Mouse (Mus musculus): Measurements from ENCODE around the gene Cyth1. TPM values are rescaled to one million over a fixed set of nuclear protein-coding genes. Genes with fewer than 3 reads are reported as not detected.

The Cyth1 gene
- total and polyA plus RNA-seq, 3 experiments, result 13.2 to 13.6 TPM; not detected in 1

DNA sequence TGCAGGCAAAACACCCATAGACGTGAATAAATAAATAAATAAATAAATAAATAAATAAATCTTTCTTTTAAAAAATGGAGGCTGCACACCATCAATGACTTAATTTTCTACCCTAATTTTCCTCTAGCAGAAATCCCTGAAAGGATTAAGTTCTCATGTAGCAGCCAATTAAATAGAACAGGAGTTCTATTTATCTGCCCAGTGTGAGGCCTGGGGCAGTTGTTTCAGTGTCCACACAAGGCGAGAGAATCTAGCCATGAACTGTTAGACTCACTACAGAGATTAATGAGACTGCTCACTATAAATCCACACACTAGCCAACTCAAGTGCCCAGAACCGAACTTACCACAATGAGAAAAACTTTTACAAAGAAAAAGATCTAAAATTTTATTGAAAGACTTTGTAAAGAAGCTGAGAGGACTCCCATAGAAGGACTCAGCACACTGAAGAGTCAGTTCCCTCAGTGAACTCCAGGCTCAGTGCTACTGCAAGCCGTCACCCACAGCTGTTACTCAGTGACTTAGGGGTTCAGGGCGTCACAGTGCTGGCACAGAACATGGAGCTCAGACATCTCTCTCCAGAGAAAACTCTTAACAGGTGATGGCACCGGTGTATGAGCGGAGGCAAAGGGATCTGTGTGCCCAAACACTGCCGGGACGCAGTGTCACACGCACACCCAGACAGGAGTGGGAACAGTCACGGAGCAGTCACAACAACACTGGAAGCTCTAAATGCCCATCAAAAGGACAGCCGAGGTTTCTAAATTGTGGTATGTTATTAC is 23.1 kb downstream of the Cyth1 start:
- Histone ChIP-seq H3K27ac (ENCODE audit: control insufficient read depth, low read depth, low read length) (no peak overlapping the region), H3K9ac (ENCODE audit: control insufficient read depth, low read depth, low read length, poor library complexity, severe bottlenecking) (no peak overlapping the region), H3K36me3 (ENCODE audit: control insufficient read depth in 1 of 2, insufficient read depth in 2 of 2, low read length in 2 of 2) (peaks cover 0 to 14% of the 10 kb centered on the region in 2 experiments; a peak in 2 of 4 replicates), H3K9me3 (replicated peaks; ENCODE audit: insufficient read depth, low read length) (no peaks in the 10 kb centered on the region), H3K27me3 (ENCODE audit: control insufficient read depth in 1 of 2, insufficient read depth in 2 of 2, low read length in 2 of 2) (no peaks in the 10 kb centered on the region), H3K79me2 (ENCODE audit: control insufficient read depth, insufficient read depth, low read length, poor library complexity) (peaks cover 5% of the 10 kb centered on the region; the same call in 1 of the 2 replicates), H3K4me3 (ENCODE audit: control insufficient read depth in 1 of 2, insufficient read depth in 1 of 2, low read depth in 2 of 2, low read length in 2 of 2) (no peak overlapping the region), H3K4me1 (ENCODE audit: control insufficient read depth in 1 of 2, insufficient read depth in 2 of 2, low read length in 2 of 2) (peaks cover 12 to 26% of the 10 kb centered on the region in 2 experiments)
- no peak for DNase-seq (ENCODE audit: low read depth, low spot score)
- TF ChIP-seq ETS1 (IDR thresholded peaks at IDR 0.05; ENCODE audit: low read depth, low read length) (no peak), MEF2A (IDR thresholded peaks at IDR 0.05; ENCODE audit: extremely low read depth, insufficient replicate concordance, low read depth, low read length, poor library complexity, severe bottlenecking) (no peak), KAT2A (conservative IDR thresholded peaks at IDR 0.05; ENCODE audit: low read depth, low read length) (no peak), NRF1 (IDR thresholded peaks at IDR 0.05; ENCODE audit: insufficient read depth, low read depth, low read length, poor library complexity, severe bottlenecking) (no peak), POLR2A (IDR thresholded peaks at IDR 0.05; ENCODE audit: control insufficient read depth in 1 of 2, insufficient read depth in 1 of 2, low read depth in 1 of 2, low read length in 2 of 2, poor library complexity in 1 of 2) (no peak), TBP (IDR thresholded peaks at IDR 0.05; ENCODE audit: low read depth, low read length) (no peak), MYC (IDR thresholded peaks at IDR 0.05; ENCODE audit: low read depth, low read length) (no peak), ZKSCAN1 (IDR thresholded peaks at IDR 0.05; ENCODE audit: low read depth, low read length) (no peak), TAL1 (IDR thresholded peaks at IDR 0.05; ENCODE audit: low read length) (no peak), USF2 (IDR thresholded peaks at IDR 0.05; ENCODE audit: borderline replicate concordance in 1 of 2, insufficient read depth in 1 of 2, low read depth in 1 of 2, low read length in 2 of 2) (no peak), RAD21 (IDR thresholded peaks at IDR 0.05; ENCODE audit: low read depth, low read length) (no peak), SMC3 (IDR thresholded peaks at IDR 0.05; ENCODE audit: low read depth, low read length) (no peak)

DNA sequence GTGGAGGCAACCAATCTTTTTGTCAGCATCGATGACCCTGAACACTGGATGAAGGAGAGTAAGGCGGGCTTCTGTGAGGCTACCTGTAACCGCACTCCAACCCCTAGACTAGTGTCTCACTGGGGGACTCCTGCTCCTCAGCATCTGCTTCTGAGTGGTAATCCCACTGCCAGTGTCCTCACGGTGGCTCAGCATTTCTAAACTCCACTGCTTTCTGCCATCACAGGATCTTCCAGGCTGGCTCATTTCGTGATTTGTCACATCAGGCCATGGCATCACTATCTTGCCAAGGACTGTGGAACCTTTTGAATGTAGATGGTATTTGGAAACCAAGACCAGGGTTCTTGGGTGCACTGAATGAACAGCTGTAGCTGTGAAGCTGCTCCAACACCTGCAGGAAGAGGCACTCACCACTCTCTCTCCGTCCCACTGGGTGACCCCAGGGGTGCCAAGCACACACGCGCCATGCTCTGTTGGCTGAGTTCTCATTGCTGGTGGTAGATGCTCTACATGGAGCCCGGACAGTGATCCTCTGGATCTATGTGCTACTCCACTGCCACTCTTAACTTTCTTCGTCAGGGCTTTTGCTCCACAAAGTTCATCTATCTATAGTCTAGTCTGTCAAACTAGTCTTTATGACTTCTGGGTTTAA is 24.9 kb downstream of the Cyth1 start:
- no peak overlapping the region for H3K4me3 ChIP-seq (ENCODE audit: control insufficient read depth in 1 of 2, insufficient read depth in 1 of 2, low read depth in 2 of 2, low read length in 2 of 2)
- H3K4me1 ChIP-seq (ENCODE audit: control insufficient read depth in 1 of 2, insufficient read depth in 2 of 2, low read length in 2 of 2), result peaks cover 12 to 27% of the 10 kb centered on the region in 2 experiments
- H3K27me3 ChIP-seq (ENCODE audit: control insufficient read depth in 1 of 2, insufficient read depth in 2 of 2, low read length in 2 of 2), result no peaks in the 10 kb centered on the region
- TF ChIP-seq ELF1 (IDR thresholded peaks at IDR 0.05; ENCODE audit: low read depth, low read length) (no peak), GABPA (IDR thresholded peaks at IDR 0.05; ENCODE audit: low read depth, low read length) (no peak), NELFE (IDR thresholded peaks at IDR 0.05; ENCODE audit: low read depth, low read length) (no peak), GATA1 (IDR thresholded peaks at IDR 0.05; ENCODE audit: low read depth, low read length) (no peak), CTCF (IDR thresholded peaks at IDR 0.05 in 2 of 3, conservative IDR thresholded peaks at IDR 0.05 in 1 of 3; ENCODE audit: control insufficient read depth in 1 of 3, insufficient read depth in 1 of 3, low read depth in 2 of 3, low read length in 3 of 3, poor library complexity in 1 of 3, severe bottlenecking in 1 of 3) (no peak), MEF2A (IDR thresholded peaks at IDR 0.05; ENCODE audit: extremely low read depth, insufficient replicate concordance, low read depth, low read length, poor library complexity, severe bottlenecking) (no peak), HCFC1 (IDR thresholded peaks at IDR 0.05; ENCODE audit: low read depth, low read length) (no peak), POLR2A (IDR thresholded peaks at IDR 0.05; ENCODE audit: control insufficient read depth in 1 of 2, insufficient read depth in 1 of 2, low read depth in 1 of 2, low read length in 2 of 2, poor library complexity in 1 of 2) (no peak), CHD2 (IDR thresholded peaks at IDR 0.05; ENCODE audit: low read length) (no peak), ZKSCAN1 (IDR thresholded peaks at IDR 0.05; ENCODE audit: low read depth, low read length) (no peak), MAFK (IDR thresholded peaks at IDR 0.05; ENCODE audit: borderline replicate concordance, low read depth, low read length) (no peak)
- H3K9ac ChIP-seq (ENCODE audit: control insufficient read depth, low read depth, low read length, poor library complexity, severe bottlenecking), result no peak overlapping the region
- no peak for DNase-seq (ENCODE audit: low read depth, low spot score)
- H3K27ac ChIP-seq (ENCODE audit: control insufficient read depth, low read depth, low read length), result no peak overlapping the region
- H3K9me3 ChIP-seq (replicated peaks; ENCODE audit: insufficient read depth, low read length), result no peaks in the 10 kb centered on the region
- H3K36me3 ChIP-seq (ENCODE audit: control insufficient read depth in 1 of 2, insufficient read depth in 2 of 2, low read length in 2 of 2), result peaks cover 0 to 14% of the 10 kb centered on the region in 2 experiments; a peak in 2 of 4 replicates
- peaks cover 5% of the 10 kb centered on the region; the same call in 1 of the 2 replicates for H3K79me2 ChIP-seq (ENCODE audit: control insufficient read depth, insufficient read depth, low read length, poor library complexity)

Data from MEL (cell line).